Mouse (Mus musculus): Measurements from ENCODE around the gene Camk2g. TPM values are rescaled to one million over a fixed set of nuclear protein-coding genes. Genes with fewer than 3 reads are reported as not detected.

Gene Camk2g
- total and polyA plus RNA-seq, 3 experiments: 14.1 to 27.1 TPM; not detected in 1

- no peaks in the 10 kb centered on the region for H3K36me3 ChIP-seq (ENCODE audit: control insufficient read depth in 1 of 2, insufficient read depth in 2 of 2, low read length in 2 of 2)
- TF ChIP-seq GABPA (IDR thresholded peaks at IDR 0.05; ENCODE audit: low read depth, low read length) (no peak), E2F4 (IDR thresholded peaks at IDR 0.05; ENCODE audit: borderline replicate concordance, low read depth, low read length) (no peak), MXI1 (IDR thresholded peaks at IDR 0.05; ENCODE audit: low read depth, low read length) (no peak), USF2 (IDR thresholded peaks at IDR 0.05; ENCODE audit: borderline replicate concordance in 1 of 2, insufficient read depth in 1 of 2, low read depth in 1 of 2, low read length in 2 of 2) (no peak), CTCF (IDR thresholded peaks at IDR 0.05 in 2 of 3, conservative IDR thresholded peaks at IDR 0.05 in 1 of 3; ENCODE audit: control insufficient read depth in 1 of 3, insufficient read depth in 1 of 3, low read depth in 2 of 3, low read length in 3 of 3, poor library complexity in 1 of 3, severe bottlenecking in 1 of 3) (no peak), MEF2A (IDR thresholded peaks at IDR 0.05; ENCODE audit: extremely low read depth, insufficient replicate concordance, low read depth, low read length, poor library complexity, severe bottlenecking) (no peak), ZMIZ1 (IDR thresholded peaks at IDR 0.05; ENCODE audit: low read depth, low read length) (no peak), ETS1 (IDR thresholded peaks at IDR 0.05; ENCODE audit: low read depth, low read length) (no peak), ZC3H11A (IDR thresholded peaks at IDR 0.05; ENCODE audit: low read depth, low read length) (no peak)
- no peaks in the 10 kb centered on the region for H3K4me1 ChIP-seq (ENCODE audit: control insufficient read depth in 1 of 2, insufficient read depth in 2 of 2, low read length in 2 of 2)
- H3K27ac ChIP-seq (ENCODE audit: control insufficient read depth, low read depth, low read length): no peak overlapping the region
- H3K79me2 ChIP-seq (ENCODE audit: control insufficient read depth, insufficient read depth, low read length, poor library complexity): no peaks in the 10 kb centered on the region
- H3K9me3 ChIP-seq (replicated peaks; ENCODE audit: insufficient read depth, low read length): no peaks in the 10 kb centered on the region
- DNase-seq (ENCODE audit: low read depth, low spot score): no peak
- no peak overlapping the region for H3K4me3 ChIP-seq (ENCODE audit: control insufficient read depth in 1 of 2, insufficient read depth in 1 of 2, low read depth in 2 of 2, low read length in 2 of 2)
- peaks cover 4 to 7% of the 10 kb centered on the region in 2 experiments for H3K27me3 ChIP-seq (ENCODE audit: control insufficient read depth in 1 of 2, insufficient read depth in 2 of 2, low read length in 2 of 2)
- H3K9ac ChIP-seq (ENCODE audit: control insufficient read depth, low read depth, low read length, poor library complexity, severe bottlenecking): no peak overlapping the region
These were observed 15.9 kb upstream of the Camk2g start for GRCm38 (mm10) chr14:20809820-20810219.

- H3K27me3 ChIP-seq (ENCODE audit: control insufficient read depth in 1 of 2, insufficient read depth in 2 of 2, low read length in 2 of 2): peaks cover 6 to 8% of the 10 kb centered on the region in 2 experiments
These were observed 15.5 kb upstream of the Camk2g start for GRCm38 (mm10) chr14:20809349-20809748.

More at GRCm38 (mm10) chr14:20809349-20809748, 15.5 kb upstream of the Camk2g start:
- Histone ChIP-seq H3K36me3 (ENCODE audit: control insufficient read depth in 1 of 2, insufficient read depth in 2 of 2, low read length in 2 of 2) (no peaks in the 10 kb centered on the region), H3K9ac (ENCODE audit: control insufficient read depth, low read depth, low read length, poor library complexity, severe bottlenecking) (no peak overlapping the region), H3K4me1 (ENCODE audit: control insufficient read depth in 1 of 2, insufficient read depth in 2 of 2, low read length in 2 of 2) (peaks cover 0 to 2% of the 10 kb centered on the region in 2 experiments; a peak in 1 of 4 replicates), H3K27ac (ENCODE audit: control insufficient read depth, low read depth, low read length) (no peak overlapping the region), H3K4me3 (ENCODE audit: control insufficient read depth in 1 of 2, insufficient read depth in 1 of 2, low read depth in 2 of 2, low read length in 2 of 2) (no peak overlapping the region), H3K79me2 (ENCODE audit: control insufficient read depth, insufficient read depth, low read length, poor library complexity) (no peaks in the 10 kb centered on the region), H3K9me3 (replicated peaks; ENCODE audit: insufficient read depth, low read length) (no peaks in the 10 kb centered on the region)
- no peak for DNase-seq (ENCODE audit: low read depth, low spot score)
- TF ChIP-seq E2F4 (IDR thresholded peaks at IDR 0.05; ENCODE audit: borderline replicate concordance, low read depth, low read length) (no peak), TAL1 (IDR thresholded peaks at IDR 0.05; ENCODE audit: low read length) (no peak), USF2 (IDR thresholded peaks at IDR 0.05; ENCODE audit: borderline replicate concordance in 1 of 2, insufficient read depth in 1 of 2, low read depth in 1 of 2, low read length in 2 of 2) (no peak), MAX (IDR thresholded peaks at IDR 0.05; ENCODE audit: low read length) (no peak), ZKSCAN1 (IDR thresholded peaks at IDR 0.05; ENCODE audit: low read depth, low read length) (no peak), KAT2A (conservative IDR thresholded peaks at IDR 0.05; ENCODE audit: low read depth, low read length) (no peak), MYB (IDR thresholded peaks at IDR 0.05; ENCODE audit: low read depth, low read length) (no peak), HCFC1 (IDR thresholded peaks at IDR 0.05; ENCODE audit: low read depth, low read length) (no peak), CHD1 (IDR thresholded peaks at IDR 0.05; ENCODE audit: low read depth, low read length) (no peak), TBP (IDR thresholded peaks at IDR 0.05; ENCODE audit: low read depth, low read length) (no peak), MXI1 (IDR thresholded peaks at IDR 0.05; ENCODE audit: low read depth, low read length) (no peak), ETS1 (IDR thresholded peaks at IDR 0.05; ENCODE audit: low read depth, low read length) (no peak), MYC (IDR thresholded peaks at IDR 0.05; ENCODE audit: low read depth, low read length) (no peak), MEF2A (IDR thresholded peaks at IDR 0.05; ENCODE audit: extremely low read depth, insufficient replicate concordance, low read depth, low read length, poor library complexity, severe bottlenecking) (no peak), GATA1 (IDR thresholded peaks at IDR 0.05; ENCODE audit: low read depth, low read length) (no peak), EP300 (IDR thresholded peaks at IDR 0.05; ENCODE audit: low read depth in 1 of 2, low read length in 2 of 2) (no peak), JUND (IDR thresholded peaks at IDR 0.05; ENCODE audit: low read depth, low read length) (no peak)
